Mouse (Mus musculus): ENCODE measurements around the gene Vps25. TPM values are rescaled to one million over a fixed set of nuclear protein-coding genes. Genes with fewer than 3 reads are reported as not detected.

Vps25 gene
- total RNA-seq, 2 experiments from 2014 or later, result 31.3 to 91.5 TPM

GRCm38 (mm10) chr11:101265906-101266305 is 12.4 kb downstream of the Vps25 start:
- ATAC-seq (replicated peaks; ENCODE audit: low FRiP score, poor library complexity, severe bottlenecking), result no peak

GRCm38 (mm10) chr11:101269577-101270116 is 16.1 kb downstream of the Vps25 start:
- no peak for ATAC-seq (replicated peaks; ENCODE audit: low FRiP score, poor library complexity, severe bottlenecking)

- ATAC-seq (replicated peaks; ENCODE audit: low FRiP score, poor library complexity, severe bottlenecking), result no peak
These were observed 18.9 kb downstream of the Vps25 start for GRCm38 (mm10) chr11:101272446-101272845.

- ATAC-seq (replicated peaks; ENCODE audit: low FRiP score, poor library complexity, severe bottlenecking), result no peak
These were observed 21.8 kb downstream of the Vps25 start for GRCm38 (mm10) chr11:101275309-101275708.

- ATAC-seq (replicated peaks; ENCODE audit: low FRiP score, poor library complexity, severe bottlenecking), result no peak
These were observed 23.0 kb downstream of the Vps25 start for GRCm38 (mm10) chr11:101276319-101277070.

- no peak for ATAC-seq (replicated peaks; ENCODE audit: low FRiP score, poor library complexity, severe bottlenecking)
These were observed 24.1 kb downstream of the Vps25 start for GRCm38 (mm10) chr11:101277381-101278222.

GRCm38 (mm10) chr11:101278223-101279192 is 25.0 kb downstream of the Vps25 start, which contains the start of the genes Cntd1 and Coa3:
Cntd1 (plus strand) TSS chr11:101279012.
Coa3 (minus strand) TSS chr11:101279114.
- ATAC-seq (replicated peaks; ENCODE audit: low FRiP score, poor library complexity, severe bottlenecking), result peak; percentile 92

GRCm38 (mm10) chr11:101279193-101279569 is 25.7 kb downstream of the Vps25 start:
- ATAC-seq (replicated peaks; ENCODE audit: low FRiP score, poor library complexity, severe bottlenecking), result peak; percentile 74

- ATAC-seq (replicated peaks; ENCODE audit: low FRiP score, poor library complexity, severe bottlenecking), result no peak
These were observed 27.3 kb downstream of the Vps25 start for GRCm38 (mm10) chr11:101280837-101281236.

GRCm38 (mm10) chr11:101282896-101283295 is 29.4 kb downstream of the Vps25 start:
- no peak for ATAC-seq (replicated peaks; ENCODE audit: low FRiP score, poor library complexity, severe bottlenecking)

- no peak for ATAC-seq (replicated peaks; ENCODE audit: low FRiP score, poor library complexity, severe bottlenecking)
These were observed 30.3 kb downstream of the Vps25 start for GRCm38 (mm10) chr11:101283805-101284204.

GRCm38 (mm10) chr11:101287306-101287705 is 33.8 kb downstream of the Vps25 start:
- ATAC-seq (replicated peaks; ENCODE audit: low FRiP score, poor library complexity, severe bottlenecking), result no peak

GRCm38 (mm10) chr11:101291231-101291630 is 37.7 kb downstream of the Vps25 start:
- no peak for ATAC-seq (replicated peaks; ENCODE audit: low FRiP score, poor library complexity, severe bottlenecking)

- peak; percentile 44; the same call in 1 of the 2 replicates for ATAC-seq (replicated peaks; ENCODE audit: low FRiP score, poor library complexity, severe bottlenecking)
These were observed 41.7 kb downstream of the Vps25 start for GRCm38 (mm10) chr11:101295191-101295590.

GRCm38 (mm10) chr11:101300881-101301280 is 47.4 kb downstream of the Vps25 start:
- peak; percentile 61 for ATAC-seq (replicated peaks; ENCODE audit: low FRiP score, poor library complexity, severe bottlenecking)

- peak; percentile 61 for ATAC-seq (replicated peaks; ENCODE audit: low FRiP score, poor library complexity, severe bottlenecking)
These were observed 47.9 kb downstream of the Vps25 start for GRCm38 (mm10) chr11:101301299-101302003.

- ATAC-seq (replicated peaks; ENCODE audit: low FRiP score, poor library complexity, severe bottlenecking), result peak; percentile 87
These were observed 48.7 kb downstream of the Vps25 start, which contains the start of gene Becn1 for GRCm38 (mm10) chr11:101302004-101302798. Becn1 (minus strand) TSS chr11:101302286.

- no peak for ATAC-seq (replicated peaks; ENCODE audit: low FRiP score, poor library complexity, severe bottlenecking)
These were observed 54.2 kb downstream of the Vps25 start for GRCm38 (mm10) chr11:101307744-101308143.
